Mouse (Mus musculus): ENCODE results near the gene Sik2. TPM values are rescaled to one million over a fixed set of nuclear protein-coding genes. Genes with fewer than 3 reads are reported as not detected.
A peak's percentile ranks its signal among the peaks of the same experiment; 100 is the strongest.

Gene Sik2
- total RNA-seq (2022) = 10 to 100 TPM; 22.2 to 28.0 (median 23.6) TPM

DNA sequence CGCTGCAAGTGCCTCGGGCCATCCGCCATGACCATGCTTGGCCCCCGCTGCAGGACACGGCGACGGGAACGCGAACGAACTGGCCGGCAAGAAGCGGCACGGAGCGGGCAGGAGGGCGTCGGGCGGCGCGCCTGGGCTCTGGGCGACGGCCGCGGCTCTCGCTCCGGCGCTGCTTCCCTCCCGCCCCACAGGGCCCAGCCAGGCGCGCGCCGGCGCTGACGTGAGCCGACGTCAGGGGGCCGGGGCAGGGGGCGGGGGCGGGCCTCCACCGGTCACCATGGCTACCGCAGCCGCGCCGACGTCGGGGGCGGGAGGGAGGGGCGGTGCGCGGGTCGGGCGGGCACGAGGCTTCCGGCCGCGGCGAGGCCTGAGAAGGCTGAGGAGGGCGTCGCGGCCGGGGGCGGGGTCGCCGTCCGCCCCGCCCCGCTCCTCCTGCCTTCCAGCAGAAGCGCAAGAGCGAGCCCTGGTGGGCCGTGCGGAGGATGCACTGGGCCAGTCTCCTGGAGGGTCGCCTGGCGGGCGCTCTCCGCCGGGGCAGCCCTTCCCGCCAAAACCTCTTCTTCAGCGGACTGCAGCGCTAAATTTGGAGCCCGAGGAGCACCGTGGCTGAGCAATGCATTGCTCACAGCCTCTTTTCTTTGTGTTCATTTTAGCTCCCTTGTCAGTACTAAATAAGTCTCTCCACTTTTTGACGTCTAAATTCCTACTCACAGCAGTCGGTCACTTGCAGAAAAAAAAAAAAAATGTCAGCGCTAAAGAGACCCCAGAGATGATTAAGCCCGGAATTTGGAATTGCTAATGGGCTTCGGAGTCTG is at the start of gene Sik2:
TSS of gene Sik2 (minus strand) at position 233 of the 815 bp plus-strand sequence.
- DNase-seq (ENCODE audit: low spot score) = peak; percentile 75

DNA sequence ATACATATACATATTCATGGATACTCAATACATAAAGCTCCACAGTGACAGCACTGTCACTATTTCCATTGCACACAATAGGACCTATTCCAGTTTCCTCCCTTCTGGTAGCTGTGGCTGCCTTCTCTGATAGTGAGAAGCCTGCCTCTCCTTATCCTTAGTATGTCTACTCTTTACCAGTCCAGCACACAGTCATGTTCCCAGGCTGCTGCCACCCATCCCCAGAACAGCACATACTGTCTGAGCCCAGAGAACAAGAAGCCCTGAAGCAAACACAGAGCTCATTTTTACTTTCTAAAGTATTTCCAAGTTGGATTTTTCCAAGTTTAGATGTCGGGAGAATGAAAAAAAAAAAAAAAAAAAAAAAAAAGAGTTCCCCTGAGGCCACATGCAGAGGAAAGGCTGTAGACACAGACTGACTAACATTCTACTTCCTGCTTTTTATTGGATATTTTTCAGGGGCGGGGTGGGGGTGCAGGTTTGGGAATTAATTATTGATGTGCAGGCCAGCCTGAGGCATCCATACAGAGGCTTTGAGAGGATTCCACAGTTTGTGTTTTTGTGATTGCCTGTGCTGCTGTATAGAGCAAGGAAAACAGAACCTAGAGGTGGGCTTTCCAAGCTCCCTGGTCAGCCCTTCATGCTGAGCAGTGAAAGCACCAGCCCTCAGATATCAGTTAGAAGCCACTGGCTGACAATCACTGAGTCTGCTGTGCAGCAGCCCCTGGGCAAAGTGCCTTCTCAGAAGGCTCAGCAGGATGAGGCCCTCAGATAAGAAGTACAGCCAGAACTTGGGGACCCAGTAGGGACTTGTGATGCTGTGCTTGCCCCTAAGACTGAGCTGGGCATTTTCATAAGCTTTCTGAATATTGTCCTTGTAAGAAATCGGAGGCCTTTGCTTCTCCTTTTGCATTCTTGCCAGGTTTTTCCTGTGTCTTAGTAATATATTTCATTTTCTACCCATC is 47.8 kb upstream of the Sik2 start:
- DNase-seq (ENCODE audit: low spot score) = peak; percentile 27

DNA sequence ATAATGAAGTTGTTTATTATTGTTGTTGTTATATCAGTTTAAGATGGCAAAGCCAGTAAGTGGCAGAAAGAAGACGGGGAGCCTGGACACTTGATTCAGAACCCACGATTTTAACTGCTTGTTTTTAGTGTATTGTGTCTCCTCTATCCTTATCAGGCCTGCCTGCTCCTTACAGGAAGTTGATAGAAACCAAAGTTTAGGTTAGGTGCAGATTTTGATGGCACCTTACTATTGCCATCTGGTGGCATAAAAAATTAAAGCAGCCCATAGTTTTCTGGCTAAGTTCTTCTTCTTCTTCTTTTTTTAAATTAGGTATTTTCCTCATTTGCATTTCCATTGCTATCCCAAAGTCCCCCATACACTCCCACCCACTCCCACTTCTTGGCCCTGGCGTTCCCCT is 43.3 kb upstream of the Sik2 start:
- DNase-seq (ENCODE audit: low spot score) = no peak

DNA sequence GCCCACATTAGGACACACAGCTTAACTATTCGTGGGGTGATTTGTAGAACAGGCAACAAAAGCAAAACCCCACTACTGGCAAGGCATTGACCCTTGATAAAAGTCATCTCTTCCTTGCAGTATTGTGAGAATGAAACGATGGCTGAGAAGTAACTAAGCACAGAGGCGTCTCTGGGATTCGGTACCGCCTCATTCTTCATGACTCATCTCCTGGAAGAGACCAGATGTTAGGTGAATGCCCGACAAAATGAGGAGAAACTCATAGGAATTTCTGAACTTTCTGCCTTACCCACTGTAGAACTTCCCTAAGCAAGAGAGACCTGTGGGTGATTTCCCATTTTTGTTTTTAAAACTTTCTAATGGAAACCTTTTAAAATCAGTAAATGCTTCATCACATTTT is 33.3 kb upstream of the Sik2 start:
- no peak for DNase-seq (ENCODE audit: low spot score)

DNA sequence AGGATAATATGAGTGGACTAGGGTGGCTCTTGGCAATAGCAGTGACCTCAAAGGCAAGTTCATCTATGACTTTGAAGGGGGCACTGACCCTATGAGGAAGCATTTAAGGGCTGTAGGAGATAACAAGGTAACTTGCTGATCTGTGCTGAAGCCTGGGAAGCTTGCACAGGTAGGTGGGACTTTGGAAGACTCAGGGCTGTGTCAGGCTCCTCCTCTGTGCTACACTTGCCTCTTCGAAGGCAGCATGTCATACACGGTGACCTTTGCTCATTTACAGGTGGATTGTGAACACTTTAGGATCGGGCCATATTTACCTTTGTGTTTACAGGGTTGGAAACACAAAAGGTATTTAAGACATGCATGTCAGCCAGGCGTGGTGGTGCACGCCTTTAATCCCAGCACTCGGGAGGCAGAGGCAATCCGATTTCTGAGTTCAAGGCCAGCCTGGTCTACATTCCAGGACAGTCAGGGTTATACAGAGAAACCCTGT is 32.7 kb upstream of the Sik2 start:
- DNase-seq (ENCODE audit: low spot score) = no peak

DNA sequence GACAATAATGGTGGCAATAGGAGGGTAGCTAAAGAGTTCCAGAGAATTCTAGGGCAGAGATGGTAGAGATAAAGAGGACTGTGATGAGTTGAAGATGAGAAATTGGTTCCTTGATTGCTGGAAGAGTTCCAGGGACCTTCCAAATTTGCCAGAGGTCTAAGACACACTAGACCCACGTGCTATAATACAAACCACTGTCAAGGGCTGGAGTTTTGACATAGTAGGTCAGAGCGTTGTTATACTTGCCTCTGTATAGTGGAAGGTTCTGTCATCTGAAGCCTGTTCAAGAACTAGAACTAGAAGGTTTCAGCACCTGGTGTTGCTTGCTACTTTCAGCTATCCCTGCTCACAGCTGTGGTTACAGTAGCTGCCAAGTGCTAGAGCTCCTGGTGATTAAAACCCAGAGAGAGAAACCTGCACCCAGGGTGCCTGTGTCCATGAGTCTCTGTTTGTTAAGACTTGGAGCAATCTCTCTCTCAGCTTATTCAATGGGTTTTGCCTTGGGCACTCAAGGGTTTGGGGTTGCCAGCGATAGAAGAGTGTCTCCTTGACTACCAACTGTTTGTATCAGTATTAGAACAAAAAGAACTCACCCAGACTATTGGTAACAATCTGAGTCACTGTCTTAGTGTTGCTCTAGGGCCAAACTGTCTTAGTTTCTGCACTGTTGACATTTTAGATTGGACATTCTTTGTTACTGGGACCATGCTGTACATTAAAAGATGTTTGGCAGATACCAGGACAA is 24.1 kb upstream of the Sik2 start:
- no peak for DNase-seq (ENCODE audit: low spot score)

DNA sequence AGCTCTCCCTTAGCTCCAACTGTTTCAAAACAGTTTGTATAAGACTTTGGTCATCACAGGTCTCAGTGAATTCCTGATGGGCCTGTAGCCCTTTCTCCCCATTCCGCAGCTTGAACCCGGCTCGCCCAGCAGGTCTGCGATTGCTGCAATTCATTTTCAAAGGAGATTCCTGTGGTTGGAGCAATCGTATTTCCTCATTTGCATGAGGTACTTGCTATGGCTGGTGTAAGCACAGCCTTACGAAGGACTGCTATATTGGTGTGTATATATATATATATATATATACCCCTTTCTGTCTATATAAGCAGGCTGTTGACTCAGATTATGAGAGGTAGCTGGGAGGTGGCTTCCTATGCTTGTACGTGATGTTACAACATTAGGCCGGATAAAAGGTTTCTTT is 23.4 kb upstream of the Sik2 start:
- no peak for DNase-seq (ENCODE audit: low spot score)

DNA sequence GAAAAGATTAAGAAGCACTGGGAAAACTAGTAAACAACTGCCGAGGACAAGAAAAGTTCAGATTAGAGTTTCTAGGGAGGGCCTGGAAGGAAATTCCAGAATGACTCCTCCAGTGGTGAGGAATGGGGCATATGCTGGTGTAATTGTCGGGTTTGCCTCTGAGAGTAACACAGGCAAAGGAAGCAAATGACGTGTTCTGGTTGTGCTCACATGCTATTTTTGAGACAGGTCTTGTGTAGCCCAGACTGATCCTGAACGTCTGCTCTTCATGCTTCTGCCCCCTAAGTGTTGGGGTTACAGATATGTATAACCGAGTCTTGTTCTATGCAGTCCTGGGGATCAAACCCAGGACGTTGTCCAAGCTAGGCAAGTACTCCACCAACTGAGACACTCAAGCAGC is 22.7 kb upstream of the Sik2 start:
- no peak for DNase-seq (ENCODE audit: low spot score)

DNA sequence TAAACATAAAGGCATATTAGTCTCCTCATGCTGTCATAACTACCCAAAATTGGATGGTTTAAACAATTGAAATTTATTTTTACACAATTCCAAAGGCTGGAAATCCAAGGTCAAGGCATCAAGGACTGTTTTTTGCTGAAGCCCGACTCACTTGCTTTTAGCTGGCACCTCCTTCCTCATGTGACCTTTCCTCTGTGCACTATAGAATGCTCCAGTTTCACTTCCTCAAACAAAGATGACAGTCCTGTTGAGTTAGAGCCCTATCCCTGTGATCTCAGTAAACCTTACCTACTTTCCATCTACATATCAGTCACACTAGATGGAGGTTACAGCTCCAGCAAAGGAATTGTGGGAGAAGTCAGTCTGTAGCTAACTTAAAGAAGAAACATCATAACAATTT is 21.3 kb upstream of the Sik2 start:
- DNase-seq (ENCODE audit: low spot score) = no peak

DNA sequence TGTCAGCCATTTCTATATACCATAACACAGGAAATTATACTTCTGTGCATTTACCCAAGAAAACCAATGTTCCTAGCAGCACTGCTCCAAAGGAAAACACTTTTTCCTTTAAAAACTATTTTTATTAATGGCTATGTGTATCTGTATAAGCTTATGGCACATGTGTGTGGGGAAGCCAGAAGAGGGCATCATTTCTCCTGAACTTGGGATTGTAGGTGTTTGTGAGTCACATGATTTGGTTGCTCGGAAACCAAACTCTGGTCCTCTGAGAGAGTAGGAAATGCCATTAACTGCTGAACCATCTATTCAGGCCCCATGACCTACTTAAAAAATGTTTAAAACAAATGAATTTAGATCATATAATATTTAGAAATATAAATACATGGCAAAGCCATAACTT is 18.1 kb upstream of the Sik2 start:
- DNase-seq (ENCODE audit: low spot score) = no peak

DNA sequence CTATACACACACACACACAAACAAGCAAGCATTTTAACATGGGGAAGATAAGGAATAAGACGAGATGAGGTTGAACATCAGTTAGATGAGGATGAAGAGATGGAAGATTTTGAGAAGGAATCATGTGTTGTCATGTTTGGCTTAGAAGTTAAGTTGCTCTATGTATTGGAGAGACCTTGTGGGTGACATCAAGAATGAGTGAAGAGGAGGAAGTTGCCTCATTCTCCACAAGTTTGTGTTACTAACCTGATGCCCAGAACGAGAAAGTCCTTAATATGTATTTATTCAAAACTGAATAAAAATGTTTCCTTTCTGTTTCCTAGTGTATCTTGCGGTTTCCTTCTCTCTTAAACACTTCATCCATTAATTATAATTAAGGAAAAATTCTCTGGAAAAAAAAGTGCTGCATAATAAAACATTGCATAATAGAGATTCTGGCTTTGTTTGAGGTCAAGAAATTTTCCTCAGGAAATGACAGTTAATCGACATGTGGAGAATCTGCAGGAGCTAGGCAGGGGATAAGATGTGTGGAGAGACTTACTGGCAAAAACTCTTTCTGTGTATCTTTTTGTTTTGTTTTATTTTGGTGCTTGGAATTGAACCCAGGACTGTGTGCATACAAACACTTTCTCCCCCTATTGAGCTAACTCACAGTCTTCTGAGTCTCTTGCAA is 12.4 kb upstream of the Sik2 start:
- no peak for DNase-seq (ENCODE audit: low spot score)

DNA sequence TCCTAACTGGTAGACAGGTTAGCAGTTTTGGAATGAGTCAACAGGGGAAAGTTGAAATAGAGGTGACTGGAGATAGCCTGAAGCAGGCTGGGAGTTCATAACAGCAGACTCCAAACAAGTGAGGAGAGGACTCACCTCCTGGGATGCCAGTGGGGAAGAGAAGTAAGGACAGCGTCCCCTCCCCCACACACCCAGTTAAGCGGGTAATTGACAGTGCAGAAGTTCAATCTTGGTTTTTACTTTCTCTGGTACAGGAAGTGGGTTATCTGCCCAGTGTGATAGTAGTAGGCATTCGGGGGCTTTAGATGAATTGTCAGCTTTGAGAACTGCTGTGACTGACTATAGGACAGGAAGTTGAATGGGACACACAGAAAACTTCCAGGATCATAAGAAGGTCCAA is 11.5 kb upstream of the Sik2 start:
- no peak for DNase-seq (ENCODE audit: low spot score)

DNA sequence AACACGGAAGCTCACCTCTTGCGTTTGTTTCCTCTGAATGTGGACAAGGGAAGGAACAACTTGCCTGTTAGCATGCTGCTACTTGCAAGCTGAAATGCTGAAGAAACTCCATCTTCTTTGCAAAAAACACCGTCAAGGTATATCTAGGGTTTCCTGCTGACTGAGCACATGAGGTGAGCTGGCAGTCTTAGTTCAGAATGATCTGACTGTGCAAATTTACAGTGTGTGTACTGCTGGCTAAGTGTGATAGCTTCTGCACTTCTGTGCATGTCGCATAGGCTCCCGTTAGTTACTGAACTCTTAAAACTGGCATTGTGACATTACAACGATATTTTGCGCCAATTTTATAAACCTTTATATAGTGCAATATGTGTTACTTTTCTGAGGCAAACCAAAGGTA is 10.8 kb upstream of the Sik2 start:
- DNase-seq (ENCODE audit: low spot score) = no peak

DNA sequence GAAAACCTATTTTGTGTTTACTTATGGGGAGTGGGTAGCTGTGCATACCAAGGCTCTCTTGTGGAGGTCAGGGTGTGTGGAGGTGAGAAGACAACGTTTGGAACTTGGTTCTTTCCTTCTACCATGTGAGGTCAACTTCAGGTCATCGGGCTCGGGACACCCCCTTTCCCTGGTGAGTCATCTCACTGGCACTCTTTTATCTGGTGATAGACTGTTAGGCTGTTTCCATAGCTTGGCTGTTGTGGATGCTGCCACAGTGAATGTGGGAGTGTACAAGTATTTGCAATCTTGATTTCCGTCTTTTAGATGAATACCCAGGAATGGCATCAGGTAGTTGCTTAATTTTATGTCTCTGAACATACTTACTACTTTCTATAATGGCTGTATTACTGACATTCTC is 6.9 kb upstream of the Sik2 start:
- DNase-seq (ENCODE audit: low spot score) = no peak

DNA sequence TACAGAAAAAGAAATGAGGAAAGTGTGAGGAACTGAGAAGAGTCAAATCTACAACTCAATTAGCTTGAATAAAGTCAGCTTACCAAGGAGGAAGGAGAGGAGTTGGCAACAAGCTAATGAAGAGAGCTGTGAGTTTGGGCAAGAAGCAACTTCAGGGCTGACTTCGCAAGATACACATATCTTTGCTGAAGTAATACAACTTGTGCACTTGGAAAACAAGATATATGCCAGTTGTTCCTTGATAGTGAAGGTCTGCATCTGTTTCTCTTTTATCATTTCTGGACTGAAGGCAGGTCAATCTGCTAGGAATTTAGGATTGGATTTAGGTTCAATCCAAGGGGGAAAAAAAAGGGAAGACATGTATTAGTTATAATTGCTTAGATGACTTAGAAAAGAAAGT is 4.8 kb upstream of the Sik2 start:
- DNase-seq (ENCODE audit: low spot score) = no peak

DNA sequence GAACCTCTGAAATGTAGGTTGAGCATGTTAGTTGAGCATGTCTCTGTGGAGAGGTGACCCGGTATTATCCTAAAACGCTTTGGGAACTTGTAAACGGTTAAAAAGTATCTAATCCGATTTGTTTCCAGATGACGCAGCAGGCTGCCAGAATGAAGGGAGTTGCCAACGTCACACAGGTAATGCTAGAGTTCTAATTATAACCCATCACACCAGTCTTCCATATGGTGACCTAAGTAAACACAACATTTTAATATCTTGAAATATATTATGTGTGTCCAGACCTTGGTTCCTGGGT is 730 bp upstream of the Sik2 start:
- no peak for DNase-seq (ENCODE audit: low spot score)

DNA sequence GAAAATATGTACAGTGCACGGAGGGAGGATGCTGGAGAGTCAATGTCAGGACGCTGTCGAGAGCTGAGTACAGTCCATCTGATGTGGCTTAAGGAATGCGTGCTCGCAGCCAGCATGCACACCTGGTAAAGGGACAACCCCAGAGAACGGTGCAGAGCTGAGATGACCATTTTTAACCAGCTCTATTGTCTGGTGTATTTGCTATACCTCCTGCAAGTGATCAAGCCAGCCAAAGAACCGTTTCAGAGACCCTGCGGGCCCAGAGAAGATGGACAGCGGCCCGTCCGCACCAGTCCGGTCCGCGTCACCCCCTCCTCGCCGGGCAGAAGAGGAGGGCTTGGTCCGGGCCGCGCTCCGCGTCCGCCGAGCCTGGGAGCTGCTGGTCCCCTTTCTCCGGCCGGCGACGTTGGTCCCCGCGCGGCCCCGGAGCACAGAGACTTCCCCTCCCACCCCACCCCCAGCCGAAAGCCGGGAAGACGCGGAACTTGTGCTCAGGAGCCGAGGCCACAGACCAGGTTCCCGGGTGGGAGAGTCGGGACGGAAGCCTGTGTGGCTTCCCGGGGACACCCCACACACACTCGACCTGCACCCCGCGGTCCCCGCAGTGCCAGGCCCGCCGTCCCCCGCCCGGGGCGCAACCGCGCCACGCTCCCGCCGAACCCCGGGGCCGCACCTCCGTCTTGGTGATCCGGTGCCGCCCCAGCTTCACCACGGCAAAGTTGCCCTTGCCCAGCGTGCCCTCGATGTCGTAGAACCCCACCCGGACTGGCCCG is 619 bp downstream of the Sik2 start:
- peak; percentile 19 for DNase-seq (ENCODE audit: low spot score)

DNA sequence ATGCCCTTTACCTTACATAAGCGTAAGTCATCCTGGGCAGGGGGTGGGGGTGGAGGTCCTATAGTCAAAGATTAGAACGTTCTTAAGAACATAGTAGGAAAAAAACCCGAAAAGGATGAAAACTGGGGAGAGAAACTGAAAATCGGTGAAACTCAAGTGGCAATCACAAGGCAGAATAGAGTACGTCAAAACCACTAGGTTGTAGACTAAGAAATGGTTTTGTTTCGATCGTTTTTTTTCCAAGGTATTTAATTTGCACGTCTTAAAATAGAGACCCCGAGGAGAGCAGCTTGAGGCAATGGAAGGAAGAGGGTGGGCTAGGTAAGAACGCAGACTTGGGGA is 1.2 kb downstream of the Sik2 start:
- no peak for DNase-seq (ENCODE audit: low spot score)

DNA sequence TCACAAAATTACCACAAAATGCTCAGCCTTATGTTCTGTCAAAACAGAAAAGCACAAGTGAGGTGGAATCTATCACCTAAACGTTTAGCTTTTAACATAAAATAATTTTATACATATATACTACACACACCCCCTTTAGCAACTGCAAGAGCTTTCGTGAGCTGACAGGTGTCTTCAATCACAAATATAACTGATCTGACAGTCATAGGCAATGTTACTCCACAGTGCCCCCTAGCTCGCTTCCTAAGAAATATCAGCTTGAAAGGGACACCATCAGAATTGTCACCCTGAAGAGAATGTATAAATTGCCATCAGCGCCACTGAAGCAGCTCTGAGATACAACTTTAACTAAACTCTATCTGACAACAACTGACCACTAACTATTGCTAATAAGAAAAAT is 2.0 kb downstream of the Sik2 start:
- peak; percentile 70 for DNase-seq (ENCODE audit: low spot score)

DNA sequence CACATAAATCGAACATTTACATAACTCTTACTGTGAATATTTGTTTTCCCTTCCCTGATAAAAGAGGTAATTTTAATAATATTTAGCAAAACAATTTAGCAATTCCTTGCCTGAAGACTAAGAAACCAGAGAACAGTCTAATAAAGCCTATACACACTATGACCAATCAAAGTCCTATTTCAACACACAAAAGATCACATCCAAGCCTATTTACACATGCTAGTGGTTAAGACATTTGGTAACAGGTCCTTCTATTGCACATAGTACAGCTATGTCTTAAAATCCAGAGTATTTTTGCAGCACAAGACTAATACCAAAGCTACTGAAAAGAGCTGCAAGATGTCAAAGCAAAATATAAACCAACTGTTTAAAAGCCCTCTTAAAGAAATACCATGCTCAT is 4.8 kb downstream of the Sik2 start:
- DNase-seq (ENCODE audit: low spot score) = no peak

DNA sequence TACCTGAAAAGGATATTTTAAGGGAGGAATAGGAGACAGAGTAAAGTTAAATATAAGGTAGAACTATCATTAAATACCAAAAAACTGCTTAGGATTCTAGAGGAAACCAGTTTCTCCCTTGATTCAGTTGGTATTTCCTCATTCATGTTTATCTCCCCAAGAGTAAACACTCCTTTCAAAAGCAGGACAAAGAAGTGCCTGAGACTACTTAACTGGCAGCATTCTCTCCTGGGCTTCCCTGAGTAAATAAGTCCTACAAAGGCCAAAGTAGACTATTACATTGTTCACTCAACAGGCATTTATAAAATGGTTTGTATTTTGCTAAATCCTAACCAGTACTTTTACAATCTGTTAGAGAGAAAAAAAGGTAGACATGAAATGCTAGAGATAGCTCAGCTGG is 22.2 kb downstream of the Sik2 start:
- DNase-seq (ENCODE audit: low spot score) = no peak

All from heart, adult 8-10 months (tissue).